Mouse (Mus musculus) heart, adult 2 months (tissue): ENCODE data around the gene Cdh20.

Experiments used
- EP300 ChIP-seq: fragments of 200-500 bp; IDR thresholded peaks from 2 replicates; pipeline ENCODE4 v1.6.1; 2011; ENCODE audit warnings: low read depth, low read length, control low read depth; ENCODE audit not compliant: insufficient read depth
- POLR2A ChIP-seq: fragments of 200-500 bp; IDR thresholded peaks from 2 replicates; pipeline ENCODE4 v1.6.1; 2011; ENCODE audit warnings: mild to moderate bottlenecking, low read depth, low read length, control low read depth; ENCODE audit not compliant: insufficient read depth

- TF ChIP-seq POLR2A (no peak), EP300 (no peak)
Measured at GRCm38 (mm10) chr1:105012616-105013015, 244.3 kb downstream of the Cdh20 start.
